Mouse (Mus musculus) C2C12 (cell line): ENCODE data around the gene Xylb.

ENCODE experiments used
- CTCF ChIP-seq: IDR thresholded peaks from one replicate; pipeline ENCODE4 v1.5.1; 2011; ENCODE audit not compliant: control insufficient read depth, insufficient read depth, insufficient read length
- MAX ChIP-seq: IDR thresholded peaks from one replicate; pipeline ENCODE4 v1.6.1; 2011; ENCODE audit warnings: mild to moderate bottlenecking, control low read depth
- MYOD1 ChIP-seq: IDR thresholded peaks from one replicate; pipeline ENCODE4 v1.6.1; 2011; ENCODE audit warnings: low read depth; ENCODE audit not compliant: control insufficient read depth, insufficient read length
- MYOG ChIP-seq: IDR thresholded peaks from one replicate; pipeline ENCODE4 v1.6.1; 2011; ENCODE audit not compliant: control insufficient read depth, insufficient read length; ENCODE audit errors: extremely low read depth
- USF1 ChIP-seq: IDR thresholded peaks from one replicate; pipeline ENCODE4 v1.6.1; 2011; ENCODE audit warnings: low read depth, mild to moderate bottlenecking, control low read depth, moderate library complexity

- TF ChIP-seq CTCF = no peak
- TF ChIP-seq USF1 = no peak
- no peak for TF ChIP-seq MAX
- no peak for TF ChIP-seq MYOG
- TF ChIP-seq MYOD1 = no peak
These were observed 48.1 kb upstream of the Xylb start for GRCm38 (mm10) chr9:119309067-119309466.
